Mouse (Mus musculus) erythroblast, embryonic 14.5 days (primary cell): Measurements from ENCODE around the gene Oxct1.

ENCODE experiments used
- GATA1 ChIP-seq: IDR thresholded peaks from 2 replicates; pipeline ENCODE4 v1.6.1; 2012; ENCODE audit warnings: low read length, inconsistent platforms, mixed read lengths
- TAL1 ChIP-seq: IDR thresholded peaks from 3 replicates; pipeline ENCODE4 v1.6.1; 2012; ENCODE audit warnings: low read length, inconsistent platforms, mixed read lengths

GRCm38 (mm10) chr15:4028411-4028700 lies 2.2 kb downstream of the Oxct1 start:
- no peak for TF ChIP-seq GATA1
- TF ChIP-seq TAL1, result no peak
